Mouse (Mus musculus) midbrain, embryonic 14.5 days (tissue): ENCODE measurements around the gene Trh. TPM values are rescaled to one million over a fixed set of nuclear protein-coding genes. Genes with fewer than 3 reads are reported as not detected.
A peak's percentile ranks its signal among the peaks of the same experiment; 100 is the strongest.

Source experiments
- ATAC-seq: fragments of 200-750 bp; cut with Nextera tagmentation; 2 replicates; pipeline ENCODE4 v1.8.0; 2017; ENCODE audit warnings: moderate number of reproducible peaks, moderate library complexity; ENCODE audit not compliant: low FRiP score, low TSS enrichment
- DNase-seq: peaks from one replicate; pipeline ENCODE4 v3.0.0-alpha.2; 2015
- H3K27ac ChIP-seq: fragments of 300-500 bp; sonication (generic); replicated peaks from 2 replicates; pipeline ENCODE4 v1.5.1; 2014; ENCODE audit warnings: mild to moderate bottlenecking, low read depth, low read length, moderate library complexity
- H3K27me3 ChIP-seq: fragments of 300-500 bp; sonication (generic); 2 replicates; pipeline ENCODE4 v1.6.1; 2014; ENCODE audit warnings: low read length, control low read depth, mixed read lengths; ENCODE audit not compliant: control insufficient read depth, insufficient read depth
- H3K36me3 ChIP-seq: fragments of 300-500 bp; sonication (generic); 2 replicates; pipeline ENCODE4 v1.6.1; 2014; ENCODE audit warnings: low read length, control low read depth; ENCODE audit not compliant: control insufficient read depth, insufficient read depth
- H3K4me1 ChIP-seq: fragments of 300-500 bp; sonication (generic); 2 replicates; pipeline ENCODE4 v1.6.1; 2014; ENCODE audit warnings: mild to moderate bottlenecking, antibody characterized with exemption, low read length, control low read depth; ENCODE audit not compliant: control insufficient read depth, insufficient read depth
- H3K4me2 ChIP-seq: fragments of 300-500 bp; sonication (generic); 2 replicates; pipeline ENCODE4 v1.6.1; 2014; ENCODE audit warnings: mild to moderate bottlenecking, low read length, moderate library complexity
- H3K4me3 ChIP-seq: fragments of 300-500 bp; sonication (generic); replicated peaks from 2 replicates; pipeline ENCODE4 v1.5.1; 2014; ENCODE audit warnings: low read depth, low read length
- H3K9ac ChIP-seq: fragments of 300-500 bp; sonication (generic); replicated peaks from 2 replicates; pipeline ENCODE4 v1.6.1; 2014; ENCODE audit warnings: mild to moderate bottlenecking, low read length, moderate library complexity
- H3K9me3 ChIP-seq: fragments of 300-500 bp; sonication (generic); 2 replicates; pipeline ENCODE4 v1.6.1; 2016; ENCODE audit warnings: low read length, control low read depth, mixed read lengths; ENCODE audit not compliant: control insufficient read depth
- WGBS: fragments of 180-500 bp; shearing (Covaris S2); extraction: QIAGEN DNeasy Blood & Tissue Kit; methylation state at CpG from one replicate; pipeline ENCODE4 v1.1.7; 2014; 5-methylcytosine and 5-hydroxymethylcytosine counted together
- polyA plus RNA-seq: library from polyadenylated mRNA; unstranded; fragments of >200 nt; fragmentation: Nextera tagmentation; extraction: Ambion mirVana; gene quantifications from 2 replicates; pipeline ENCODE4 v1.2.1, GENCODE M21; 2014

Gene Trh
- polyA plus RNA-seq, 1 experiment from 2014 or later = 0.55 TPM

DNA sequence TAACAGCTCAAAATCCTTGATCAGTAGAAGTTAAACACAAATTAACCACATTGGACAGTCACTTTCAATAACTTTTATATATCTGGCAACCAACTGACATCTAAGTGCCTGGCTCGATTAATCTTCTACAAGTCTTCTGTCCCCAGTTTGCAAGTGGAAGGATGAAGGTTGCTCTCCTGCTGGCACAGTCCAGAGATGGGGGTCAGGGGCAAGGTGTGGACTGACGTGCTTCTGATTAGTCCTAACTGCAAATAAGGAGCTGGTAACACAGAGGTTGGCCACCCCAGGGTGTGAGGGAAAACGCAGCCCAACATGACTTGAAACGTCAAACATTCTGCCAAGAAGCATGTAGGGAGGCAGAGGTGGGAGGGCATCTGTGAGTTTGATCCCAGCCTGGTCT, 12.7 kb downstream of the Trh start:
- Histone ChIP-seq H3K9me3 (no peaks in the 10 kb centered on the region), H3K27me3 (no peaks in the 10 kb centered on the region), H3K36me3 (no peaks in the 10 kb centered on the region), H3K27ac (no peak overlapping the region), H3K9ac (no peak overlapping the region), H3K4me3 (no peak overlapping the region), H3K4me2 (no peak overlapping the region), H3K4me1 (no peaks in the 10 kb centered on the region)
- ATAC-seq (no peak), DNase-seq (no peak)
- 79% methylated on average over 4 of the region's 4 CpGs for WGBS

DNA sequence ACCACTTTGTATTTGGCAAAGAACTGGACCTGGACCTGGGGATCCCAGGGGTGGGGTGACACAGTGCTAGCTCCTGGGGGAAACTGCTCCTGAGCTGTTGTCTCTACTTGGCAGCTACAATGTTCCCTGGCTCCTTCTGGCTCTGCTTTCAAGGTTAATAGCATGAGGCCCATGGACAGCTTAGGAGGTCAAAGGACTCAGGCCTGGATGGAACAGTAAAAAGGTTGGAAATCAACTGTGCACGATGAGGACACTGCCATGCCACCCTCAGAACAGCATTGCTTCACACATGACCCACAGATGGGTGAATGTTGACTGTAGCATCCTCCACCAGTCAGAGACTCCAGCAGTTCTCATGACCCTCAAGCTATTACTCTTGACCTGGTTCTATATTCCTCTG, 13.1 kb downstream of the Trh start:
- H3K4me3 ChIP-seq = no peak overlapping the region
- no peak overlapping the region for H3K27ac ChIP-seq
- no peaks in the 10 kb centered on the region for H3K36me3 ChIP-seq
- no peak overlapping the region for H3K9ac ChIP-seq
- DNase-seq = no peak
- H3K4me2 ChIP-seq = no peak overlapping the region
- no peaks in the 10 kb centered on the region for H3K9me3 ChIP-seq
- ATAC-seq = no peak
- H3K27me3 ChIP-seq = no peaks in the 10 kb centered on the region
- H3K4me1 ChIP-seq = no peaks in the 10 kb centered on the region
- 67% methylated on average over 1 of the region's 1 CpGs for WGBS

DNA sequence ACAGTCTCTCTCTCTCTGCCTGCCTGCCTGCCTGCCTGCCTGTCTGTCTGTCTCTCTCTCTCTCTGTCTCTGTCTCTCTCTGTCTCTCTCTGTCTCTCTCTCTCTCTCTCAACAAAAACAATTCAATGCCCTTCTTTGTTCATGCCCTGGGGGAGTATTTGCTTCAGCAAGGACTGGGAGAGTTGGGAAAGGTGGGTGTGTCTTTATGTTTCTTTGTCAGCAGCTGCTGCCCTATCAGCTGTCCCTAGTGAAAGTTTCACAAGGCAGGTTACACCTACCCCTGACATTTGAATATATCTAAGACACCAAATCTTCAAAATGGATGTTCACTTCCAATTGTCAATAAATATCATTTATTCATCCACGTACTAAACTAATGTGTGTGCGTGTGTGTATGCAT, 14.9 kb downstream of the Trh start:
- H3K9ac ChIP-seq = no peak overlapping the region
- no peaks in the 10 kb centered on the region for H3K36me3 ChIP-seq
- no peak for ATAC-seq
- no peaks in the 10 kb centered on the region for H3K9me3 ChIP-seq
- no peak overlapping the region for H3K4me3 ChIP-seq
- H3K27ac ChIP-seq = no peak overlapping the region
- no peaks in the 10 kb centered on the region for H3K27me3 ChIP-seq
- DNase-seq = no peak
- H3K4me2 ChIP-seq = no peak overlapping the region
- WGBS = 89% methylated on average over 2 of the region's 2 CpGs
- no peaks in the 10 kb centered on the region for H3K4me1 ChIP-seq

DNA sequence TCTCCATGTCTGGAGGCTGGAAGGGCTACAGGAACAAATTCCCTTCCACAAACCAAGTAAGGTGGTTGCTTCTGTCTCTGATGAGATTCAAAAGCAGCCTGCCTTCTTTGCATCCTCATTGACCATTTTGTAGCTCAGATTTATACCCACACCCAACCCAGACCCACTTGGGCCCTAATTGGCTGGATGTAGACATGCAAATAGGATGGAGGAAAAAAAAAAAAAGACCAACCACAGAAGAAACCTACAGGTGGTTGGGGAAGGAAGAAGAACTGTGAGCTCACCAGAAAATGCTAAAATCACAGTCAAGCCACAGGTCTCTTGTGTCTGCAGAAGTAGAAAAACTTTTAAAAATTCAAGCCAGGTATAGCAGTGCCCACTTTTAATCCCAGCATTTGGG, 15.3 kb downstream of the Trh start:
- no peak for DNase-seq
- Histone ChIP-seq H3K4me3 (no peak overlapping the region), H3K4me2 (no peak overlapping the region), H3K4me1 (no peaks in the 10 kb centered on the region), H3K36me3 (no peaks in the 10 kb centered on the region), H3K27ac (no peak overlapping the region), H3K9ac (no peak overlapping the region), H3K9me3 (no peaks in the 10 kb centered on the region), H3K27me3 (no peaks in the 10 kb centered on the region)
- ATAC-seq = no peak

DNA sequence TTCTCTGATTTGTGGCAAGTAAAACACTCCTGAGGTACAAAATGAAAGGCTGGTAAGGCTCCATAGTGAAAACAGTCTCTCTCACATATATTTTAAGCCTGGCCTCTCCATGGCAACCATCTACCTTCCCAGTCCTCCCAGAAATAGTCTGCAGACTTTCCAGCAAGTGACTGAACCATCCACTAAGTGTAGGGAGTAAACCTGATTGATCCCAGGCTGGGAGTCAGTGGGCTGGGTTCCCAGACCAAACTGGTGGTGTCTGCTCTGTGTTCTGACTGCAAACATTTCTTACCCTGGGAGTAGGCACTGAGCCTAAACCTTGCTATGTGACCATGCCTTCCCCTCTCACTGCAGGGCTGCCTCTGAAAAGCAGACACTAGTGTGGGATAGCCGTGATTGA, 19.5 kb downstream of the Trh start:
- DNase-seq (no peak), ATAC-seq (no peak)
- no peaks in the 10 kb centered on the region for H3K36me3 ChIP-seq
- no peak overlapping the region for H3K4me3 ChIP-seq
- H3K27me3 ChIP-seq = no peaks in the 10 kb centered on the region
- 84% methylated on average over 1 of the region's 1 CpGs for WGBS
- no peak overlapping the region for H3K27ac ChIP-seq
- no peaks in the 10 kb centered on the region for H3K4me1 ChIP-seq
- no peaks in the 10 kb centered on the region for H3K9me3 ChIP-seq
- H3K9ac ChIP-seq = no peak overlapping the region
- H3K4me2 ChIP-seq = no peak overlapping the region

DNA sequence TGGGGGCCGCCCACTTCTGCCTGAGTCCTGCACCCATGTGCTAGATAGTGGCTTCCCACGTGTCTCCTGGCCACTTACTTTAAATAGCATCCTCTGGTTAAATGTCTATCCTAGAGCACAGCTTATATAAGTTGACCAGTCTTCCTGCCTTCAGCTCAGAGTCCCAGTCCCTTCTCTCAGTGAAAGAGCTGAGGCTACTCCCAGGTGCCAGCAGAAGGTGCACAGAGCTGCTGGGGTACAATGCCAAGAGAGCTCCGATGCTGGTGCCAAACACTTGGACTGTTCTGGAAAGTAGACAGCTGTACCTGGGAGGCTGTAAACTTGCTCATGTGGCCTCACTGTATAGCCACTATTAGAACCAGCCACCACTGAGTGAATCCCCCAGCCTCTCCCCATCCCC, 22.4 kb downstream of the Trh start:
- Histone ChIP-seq H3K27me3 (no peaks in the 10 kb centered on the region), H3K27ac (no peak overlapping the region), H3K4me2 (no peak overlapping the region), H3K9ac (no peak overlapping the region), H3K9me3 (no peaks in the 10 kb centered on the region), H3K4me1 (no peaks in the 10 kb centered on the region), H3K36me3 (no peaks in the 10 kb centered on the region), H3K4me3 (no peak overlapping the region)
- ATAC-seq = no peak
- DNase-seq = no peak
- 88% methylated on average over 3 of the region's 3 CpGs for WGBS

DNA sequence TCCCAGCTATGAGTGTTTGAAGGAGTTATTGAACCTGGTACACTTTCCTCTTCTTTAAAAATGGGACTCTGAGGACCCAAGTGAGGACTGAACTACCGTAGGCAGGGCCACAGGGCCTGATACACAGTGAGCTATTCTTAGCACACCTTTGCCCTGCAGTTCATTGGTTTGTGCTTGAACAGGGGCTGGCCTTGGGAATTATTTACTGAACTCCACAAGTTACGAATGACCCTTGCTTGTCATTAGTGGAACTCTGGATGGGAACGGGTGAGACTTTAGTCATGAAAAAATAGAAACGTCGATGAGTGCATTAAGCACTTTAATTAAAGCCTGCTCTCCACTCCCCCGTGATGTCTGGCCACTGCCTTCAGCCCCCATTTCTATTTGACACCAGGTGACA, 22.8 kb downstream of the Trh start:
- H3K4me3 ChIP-seq = no peak overlapping the region
- H3K9me3 ChIP-seq = no peaks in the 10 kb centered on the region
- no peaks in the 10 kb centered on the region for H3K4me1 ChIP-seq
- no peak overlapping the region for H3K4me2 ChIP-seq
- ATAC-seq (no peak), DNase-seq (no peak)
- H3K9ac ChIP-seq = no peak overlapping the region
- no peak overlapping the region for H3K27ac ChIP-seq
- H3K27me3 ChIP-seq = no peaks in the 10 kb centered on the region
- no peaks in the 10 kb centered on the region for H3K36me3 ChIP-seq
- 87% methylated on average over 6 of the region's 6 CpGs for WGBS

DNA sequence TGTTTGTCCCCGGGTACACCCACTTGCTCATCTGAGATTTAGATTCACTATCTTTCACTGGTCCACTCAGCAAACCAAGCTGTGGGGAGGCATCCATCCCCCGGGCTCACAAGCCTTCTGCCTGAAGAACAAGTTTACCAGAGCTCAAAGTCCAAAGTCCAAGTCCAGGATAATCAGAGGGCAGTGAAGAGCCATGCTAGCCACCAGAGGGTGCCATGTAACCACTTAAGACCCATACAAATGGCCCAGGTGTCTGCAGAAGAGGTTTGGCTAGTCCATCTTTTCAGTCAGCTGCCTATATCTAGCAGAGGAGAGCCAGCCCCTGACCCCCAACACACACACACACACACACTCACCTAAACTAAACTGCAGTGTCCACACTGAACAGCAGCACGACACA, 25.0 kb downstream of the Trh start:
- WGBS = 40% methylated on average over 3 of the region's 3 CpGs
- Histone ChIP-seq H3K4me2 (no peak overlapping the region), H3K36me3 (no peaks in the 10 kb centered on the region), H3K4me3 (no peak overlapping the region), H3K9ac (no peak overlapping the region), H3K27me3 (no peaks in the 10 kb centered on the region), H3K4me1 (no peaks in the 10 kb centered on the region), H3K9me3 (no peaks in the 10 kb centered on the region), H3K27ac (no peak overlapping the region)
- ATAC-seq = no peak
- peak; percentile 74 for DNase-seq

DNA sequence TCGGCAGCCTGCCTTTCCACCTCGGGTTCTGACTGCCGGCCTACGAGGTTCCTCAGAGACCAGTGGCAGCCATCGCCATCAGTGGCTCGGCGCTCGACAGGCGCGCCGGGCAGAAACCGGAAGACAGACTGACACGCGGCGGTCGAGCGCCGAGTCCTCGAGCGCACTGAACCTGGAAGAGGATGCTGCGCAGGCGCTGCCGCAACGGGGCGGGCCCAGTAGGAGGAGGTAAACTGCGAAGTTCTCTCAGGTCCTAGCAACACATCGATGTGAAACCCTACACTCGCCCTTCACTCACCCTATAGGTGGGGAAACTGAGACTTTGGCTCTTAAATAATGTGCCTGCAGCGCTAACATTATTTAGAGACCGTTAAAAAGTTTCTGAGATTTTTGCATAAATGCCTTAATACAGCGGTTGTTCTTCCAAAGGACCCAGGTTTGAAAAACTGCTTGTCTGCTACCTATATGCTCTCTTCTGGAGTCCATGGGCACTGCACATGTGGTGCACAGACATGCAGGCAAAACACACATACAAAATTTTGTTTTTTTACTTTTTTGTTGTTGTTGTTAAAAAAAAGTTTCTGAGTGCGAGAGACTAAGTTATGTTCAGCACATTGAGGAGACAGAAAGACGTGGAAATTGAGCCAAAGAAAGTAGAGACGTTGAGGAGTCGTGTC, 29.5 kb downstream of the Trh start, which contains the start of gene Rbsn:
Gene Rbsn, minus strand, starts transcription at position 153 of the 677 bp plus-strand sequence.
- H3K4me3 ChIP-seq = peak within 1 kb of the TSS; percentile 85

More for the DNA sequence above, 29.5 kb downstream of the Trh start, which contains the start of gene Rbsn:
- peaks cover 11% of the 10 kb centered on the region for H3K4me1 ChIP-seq
- 10% methylated on average over 35 of the region's 35 CpGs for WGBS
- H3K4me2 ChIP-seq = peak within 1 kb of the TSS; percentile 94
- H3K36me3 ChIP-seq = peaks cover 4% of the 10 kb centered on the region; the same call in 1 of the 2 replicates
- peak; percentile 97 for DNase-seq
- no peaks in the 10 kb centered on the region for H3K9me3 ChIP-seq
- H3K27me3 ChIP-seq = no peaks in the 10 kb centered on the region
- ATAC-seq = peak; percentile 94
- peak within 1 kb of the TSS; percentile 87 for H3K9ac ChIP-seq
- H3K27ac ChIP-seq = peak within 1 kb of the TSS; percentile 91
